Mouse (Mus musculus) erythroblast, embryonic 14.5 days (primary cell): ENCODE measurements around the gene Hdac7.

Source experiments
- GATA1 ChIP-seq: IDR thresholded peaks from 2 replicates; pipeline ENCODE4 v1.6.1; 2012; ENCODE audit warnings: low read length, inconsistent platforms, mixed read lengths
- TAL1 ChIP-seq: IDR thresholded peaks from 3 replicates; pipeline ENCODE4 v1.6.1; 2012; ENCODE audit warnings: low read length, inconsistent platforms, mixed read lengths

DNA sequence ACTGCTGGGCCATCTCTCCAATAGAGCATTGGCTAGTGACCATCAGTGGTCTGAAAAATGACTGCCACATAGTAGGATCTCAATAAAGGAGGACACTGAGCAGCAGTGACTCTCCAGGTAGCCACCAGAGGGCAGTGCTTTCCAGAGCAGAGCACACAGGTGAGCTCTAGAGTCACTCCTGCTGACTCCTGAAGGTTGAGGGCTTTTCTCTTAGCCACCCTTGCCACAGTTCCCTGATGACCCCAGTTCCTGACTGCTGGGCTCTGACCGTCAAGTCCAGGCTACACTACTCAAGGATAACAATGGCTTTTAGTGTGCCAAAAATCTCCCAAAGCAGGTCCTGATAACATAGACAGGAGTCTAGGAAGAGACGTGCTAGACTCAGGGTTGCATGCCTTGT is 92.6 kb downstream of the Hdac7 start:
- no peak for TF ChIP-seq GATA1
- TF ChIP-seq TAL1 = no peak
